Mouse (Mus musculus): ENCODE data around the gene Vps13d. TPM values are rescaled to one million over a fixed set of nuclear protein-coding genes. Genes with fewer than 3 reads are reported as not detected.

The Vps13d gene
- polyA plus RNA-seq, 1 experiment from 2014 or later: 6.1 TPM

GRCm38 (mm10) chr4:145051209-145051969 lies 143.4 kb downstream of the Vps13d start:
- peaks cover 17% of the 10 kb centered on the region for H3K4me1 ChIP-seq (replicated peaks)
- H3K4me3 ChIP-seq: no peak overlapping the region
- peak overlapping the region; percentile 23; the same call in 1 of the 2 replicates for H3K27ac ChIP-seq
- no peaks in the 10 kb centered on the region for H3K9me3 ChIP-seq
- no peak for DNase-seq (ENCODE audit: low spot score)
- WGBS: 64% methylated on average over 4 of the region's 4 CpGs
- no peaks in the 10 kb centered on the region for H3K27me3 ChIP-seq (ENCODE audit: insufficient read depth, poor library complexity, severe bottlenecking)
- peaks cover 42% of the 10 kb centered on the region for H3K36me3 ChIP-seq

DNA sequence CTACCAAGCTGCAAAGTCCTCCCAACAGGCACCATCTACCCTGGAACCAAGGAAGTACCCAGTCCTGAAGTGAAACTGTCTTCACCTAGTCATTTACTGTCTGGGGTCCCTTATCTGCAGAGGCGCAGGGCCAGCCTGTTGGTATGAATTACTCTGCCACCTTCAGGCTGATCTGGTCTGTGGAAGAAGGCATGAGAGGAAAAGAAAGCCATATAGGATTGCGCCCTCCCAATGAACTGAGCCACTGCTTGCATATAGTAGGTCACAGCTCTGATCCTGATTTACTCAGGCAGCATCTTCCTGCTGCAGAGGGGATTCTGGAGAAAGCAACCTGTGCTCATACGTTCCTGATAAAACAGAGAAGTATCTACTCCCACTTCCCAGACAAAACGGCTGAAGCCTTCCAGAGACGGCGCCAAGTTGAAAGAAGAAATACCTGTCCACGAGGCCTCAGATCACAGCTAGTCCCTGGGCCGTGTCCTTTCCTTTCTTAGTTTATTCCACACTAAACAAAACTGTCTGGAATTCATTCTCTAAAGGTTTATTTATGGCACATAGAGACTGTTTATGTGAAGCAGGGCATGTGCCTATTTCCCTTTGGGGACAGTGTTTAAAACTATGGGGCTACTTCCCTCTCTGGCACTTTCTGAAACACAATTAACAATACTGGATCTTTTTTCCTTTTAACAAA lies 144.1 kb downstream of the Vps13d start:
- H3K27ac ChIP-seq: no peak overlapping the region
- DNase-seq (ENCODE audit: low spot score): no peak

DNA sequence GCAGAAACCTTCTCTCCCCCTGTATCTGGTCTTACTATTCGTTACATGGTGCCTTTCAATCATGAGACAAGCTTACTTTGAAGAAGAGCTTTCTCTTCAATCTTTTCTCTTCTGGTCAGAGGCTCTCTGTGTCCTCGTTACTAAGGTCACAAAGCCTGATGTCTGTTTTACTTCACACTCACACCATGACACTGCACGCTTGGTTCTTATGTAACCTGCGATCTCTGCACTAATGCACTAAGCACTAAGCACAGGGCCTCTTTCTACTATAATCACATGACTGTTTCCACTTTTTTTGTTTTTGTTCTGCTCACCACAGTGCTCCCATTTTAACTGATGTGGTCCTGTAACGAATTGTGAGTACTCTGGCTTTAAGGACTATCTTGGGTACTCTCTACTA lies 146.8 kb downstream of the Vps13d start:
- peaks cover 13% of the 10 kb centered on the region; the same call in 1 of the 2 replicates for H3K4me1 ChIP-seq (replicated peaks)
- WGBS: 89% methylated on average over 5 of the region's 5 CpGs
- H3K36me3 ChIP-seq: peaks cover 48% of the 10 kb centered on the region
- H3K4me3 ChIP-seq: no peak overlapping the region
- H3K27me3 ChIP-seq (ENCODE audit: insufficient read depth, poor library complexity, severe bottlenecking): no peaks in the 10 kb centered on the region
- H3K27ac ChIP-seq: no peak overlapping the region
- DNase-seq (ENCODE audit: low spot score): no peak
- no peaks in the 10 kb centered on the region for H3K9me3 ChIP-seq

More for the DNA sequence above, 144.1 kb downstream of the Vps13d start:
- Histone ChIP-seq H3K4me1 (replicated peaks) (peaks cover 17% of the 10 kb centered on the region), H3K27me3 (ENCODE audit: insufficient read depth, poor library complexity, severe bottlenecking) (no peaks in the 10 kb centered on the region), H3K4me3 (no peak overlapping the region), H3K9me3 (no peaks in the 10 kb centered on the region), H3K36me3 (peaks cover 41% of the 10 kb centered on the region)
- 71% methylated on average over 8 of the region's 8 CpGs for WGBS

DNA sequence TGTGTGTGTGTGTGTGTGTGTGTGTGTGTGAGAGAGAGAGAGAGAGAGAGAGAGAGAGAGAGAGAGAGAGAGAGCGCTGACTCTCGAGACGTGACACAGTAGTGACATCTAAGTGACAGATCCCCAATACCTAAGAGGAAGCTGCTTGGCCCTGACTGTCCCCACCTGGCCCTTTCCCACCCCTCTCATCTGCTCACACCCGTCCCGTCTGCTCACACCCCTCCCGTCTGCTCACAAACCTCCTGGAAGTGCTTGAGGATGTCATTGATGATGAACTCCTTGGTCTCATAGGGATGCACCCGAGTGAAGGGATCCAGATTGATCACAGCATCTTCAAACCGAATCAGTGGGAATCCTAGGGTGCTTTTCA lies 148.8 kb downstream of the Vps13d start:
- Histone ChIP-seq H3K4me3 (no peak overlapping the region), H3K27ac (no peak overlapping the region), H3K27me3 (ENCODE audit: insufficient read depth, poor library complexity, severe bottlenecking) (no peaks in the 10 kb centered on the region), H3K9me3 (no peaks in the 10 kb centered on the region), H3K36me3 (peaks cover 55% of the 10 kb centered on the region), H3K4me1 (replicated peaks) (peaks cover 5% of the 10 kb centered on the region; the same call in 1 of the 2 replicates)
- WGBS: 88% methylated on average over 7 of the region's 8 CpGs
- no peak for DNase-seq (ENCODE audit: low spot score)

DNA sequence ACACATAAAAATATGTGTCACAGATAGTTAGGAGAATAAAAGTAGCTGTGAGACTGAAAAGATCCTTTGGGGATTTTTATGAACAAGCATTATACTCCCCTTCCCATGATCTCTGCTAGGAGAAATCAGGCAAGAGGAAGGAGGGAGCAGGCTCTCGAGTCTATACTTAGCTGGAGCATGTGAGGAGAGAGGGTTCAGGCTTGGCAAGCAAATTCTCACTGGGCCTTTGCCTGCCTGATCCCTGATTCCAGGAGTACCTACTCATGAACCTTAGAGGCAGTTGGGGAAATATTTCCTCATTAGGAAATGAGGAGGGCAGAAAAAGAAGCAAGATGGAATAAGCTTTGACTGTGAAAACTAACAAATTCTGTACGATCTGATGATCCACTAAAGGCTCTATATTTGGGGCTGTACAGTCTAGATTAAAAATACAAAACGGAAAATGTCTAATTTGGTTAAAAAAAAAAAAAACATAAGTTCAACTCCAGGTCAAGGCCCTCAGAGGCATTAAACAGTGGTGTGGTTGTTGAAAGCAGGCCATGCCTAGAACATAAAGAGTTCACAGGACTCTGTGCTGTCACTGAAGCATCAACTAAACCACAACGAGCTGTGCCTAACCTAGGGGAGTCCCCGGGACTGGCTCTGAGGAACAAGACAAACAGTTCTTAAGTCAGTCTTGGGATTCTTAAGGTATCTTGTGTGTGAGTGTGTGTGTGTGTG lies 149.3 kb downstream of the Vps13d start:
- whole genome bisulfite sequencing: 89% methylated on average over 5 of the region's 5 CpGs
- Histone ChIP-seq H3K9me3 (no peaks in the 10 kb centered on the region), H3K4me1 (replicated peaks) (peaks cover 2% of the 10 kb centered on the region; the same call in 1 of the 2 replicates)

GRCm38 (mm10) chr4:145041223-145041870 lies 153.5 kb downstream of the Vps13d start:
- Histone ChIP-seq H3K9me3 (no peaks in the 10 kb centered on the region), H3K4me3 (no peak overlapping the region), H3K27me3 (ENCODE audit: insufficient read depth, poor library complexity, severe bottlenecking) (no peaks in the 10 kb centered on the region), H3K36me3 (peaks cover 62% of the 10 kb centered on the region), H3K4me1 (replicated peaks) (no peaks in the 10 kb centered on the region), H3K27ac (no peak overlapping the region)
- 87% methylated on average over 6 of the region's 6 CpGs for WGBS
- no peak for DNase-seq (ENCODE audit: low spot score)

More for the DNA sequence above, 149.3 kb downstream of the Vps13d start:
- no peak overlapping the region for H3K27ac ChIP-seq
- peaks cover 55% of the 10 kb centered on the region for H3K36me3 ChIP-seq
- H3K27me3 ChIP-seq (ENCODE audit: insufficient read depth, poor library complexity, severe bottlenecking): no peaks in the 10 kb centered on the region
- no peak overlapping the region for H3K4me3 ChIP-seq
- no peak for DNase-seq (ENCODE audit: low spot score)

DNA sequence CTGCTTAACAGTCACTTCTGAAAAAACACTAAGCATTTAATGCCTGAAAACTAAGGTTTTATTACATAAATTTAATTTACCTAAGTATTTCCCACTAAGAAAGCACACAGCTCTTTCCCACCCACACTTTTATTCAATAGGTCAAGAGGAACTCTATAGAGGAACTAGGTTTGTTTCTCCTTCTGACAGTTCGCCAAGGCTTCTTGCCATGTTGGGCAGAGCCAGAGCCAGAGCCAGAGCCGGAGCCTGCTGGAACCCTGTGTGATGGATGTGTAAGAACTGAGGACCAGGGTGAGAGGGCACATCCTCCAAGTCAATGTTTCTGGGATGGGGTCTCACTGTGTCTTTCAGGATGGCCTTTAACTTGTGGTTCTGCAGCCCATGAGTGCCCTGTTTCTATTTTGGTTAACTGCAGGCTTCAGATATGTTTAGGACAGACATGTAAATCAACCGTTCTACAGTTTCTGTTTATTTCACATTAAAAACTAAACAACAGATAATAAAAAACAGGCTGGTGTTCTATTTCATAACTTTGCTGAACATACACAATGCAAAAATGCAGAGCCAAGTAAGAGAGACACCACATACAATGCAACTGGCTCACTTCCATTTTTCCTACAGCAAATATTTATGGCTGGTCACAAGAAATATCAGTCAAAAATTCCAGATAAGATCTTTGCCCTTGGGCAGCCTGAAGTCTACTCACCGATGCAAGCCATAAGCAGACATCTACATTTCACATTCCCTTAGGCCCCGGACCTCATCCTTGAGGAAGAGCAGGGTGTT lies 157.0 kb downstream of the Vps13d start:
- Histone ChIP-seq H3K4me3 (no peak overlapping the region), H3K36me3 (peaks cover 34% of the 10 kb centered on the region), H3K4me1 (replicated peaks) (peaks cover 20% of the 10 kb centered on the region), H3K27ac (no peak overlapping the region), H3K9me3 (no peaks in the 10 kb centered on the region), H3K27me3 (ENCODE audit: insufficient read depth, poor library complexity, severe bottlenecking) (no peaks in the 10 kb centered on the region)
- no peak for DNase-seq (ENCODE audit: low spot score)
- WGBS: 91% methylated on average over 5 of the region's 5 CpGs

- Histone ChIP-seq H3K27ac (no peak overlapping the region), H3K4me1 (replicated peaks) (peaks cover 24% of the 10 kb centered on the region), H3K4me3 (no peak overlapping the region), H3K9me3 (no peaks in the 10 kb centered on the region), H3K36me3 (peaks cover 26% of the 10 kb centered on the region), H3K27me3 (ENCODE audit: insufficient read depth, poor library complexity, severe bottlenecking) (no peaks in the 10 kb centered on the region)
- DNase-seq (ENCODE audit: low spot score): no peak
- 72% methylated on average over 3 of the region's 3 CpGs for WGBS
These were observed 157.8 kb downstream of the Vps13d start for GRCm38 (mm10) chr4:145037006-145037405.

GRCm38 (mm10) chr4:145035450-145035849 lies 159.4 kb downstream of the Vps13d start:
- no peaks in the 10 kb centered on the region for H3K27me3 ChIP-seq (ENCODE audit: insufficient read depth, poor library complexity, severe bottlenecking)
- H3K4me1 ChIP-seq (replicated peaks): peaks cover 24% of the 10 kb centered on the region
- WGBS: 85% methylated on average over 3 of the region's 3 CpGs
- no peak overlapping the region for H3K4me3 ChIP-seq
- no peaks in the 10 kb centered on the region for H3K9me3 ChIP-seq
- H3K36me3 ChIP-seq: peaks cover 17% of the 10 kb centered on the region
- no peak overlapping the region for H3K27ac ChIP-seq
- DNase-seq (ENCODE audit: low spot score): no peak

DNA sequence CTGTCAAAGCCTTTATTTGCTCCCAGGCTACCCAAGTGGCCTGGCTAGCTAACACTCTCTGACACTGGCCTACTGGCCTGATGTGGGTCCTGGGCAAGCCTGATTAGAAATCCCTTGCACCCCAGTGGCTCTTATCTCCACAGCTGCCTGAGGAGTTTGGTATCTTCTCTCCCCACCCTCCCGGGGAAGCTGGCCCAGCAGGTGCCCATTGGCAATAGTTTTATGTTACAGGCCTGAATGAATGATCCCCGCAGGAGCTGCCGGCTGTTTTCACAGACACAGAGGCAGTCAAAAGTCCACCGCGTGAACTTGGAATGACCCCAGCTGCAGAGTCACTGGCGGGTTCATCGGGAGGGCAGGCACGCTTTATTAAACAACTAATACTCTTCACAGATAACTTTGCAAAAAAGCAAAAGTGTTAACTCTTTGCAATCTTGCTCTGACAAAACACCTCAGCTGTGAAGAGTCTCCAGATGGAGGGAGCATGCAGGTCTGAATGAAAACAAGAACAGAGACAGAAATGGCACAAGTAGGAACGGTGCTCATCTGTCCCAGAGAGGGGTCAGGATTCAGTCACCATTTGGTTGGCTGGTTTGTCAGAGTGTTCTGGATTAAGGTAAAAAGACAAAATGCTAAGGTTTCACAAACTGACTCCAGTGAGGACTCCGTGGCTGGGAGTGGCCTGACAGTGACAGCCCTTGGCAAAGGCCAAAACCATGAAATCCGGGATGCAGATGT lies 160.1 kb downstream of the Vps13d start:
- Histone ChIP-seq H3K27me3 (ENCODE audit: insufficient read depth, poor library complexity, severe bottlenecking) (no peaks in the 10 kb centered on the region), H3K4me3 (no peak overlapping the region), H3K4me1 (replicated peaks) (peaks cover 24% of the 10 kb centered on the region), H3K9me3 (no peaks in the 10 kb centered on the region), H3K36me3 (peaks cover 17% of the 10 kb centered on the region), H3K27ac (no peak overlapping the region)
- DNase-seq (ENCODE audit: low spot score): peak; percentile 47
- 20% methylated on average over 11 of the region's 11 CpGs for WGBS

DNA sequence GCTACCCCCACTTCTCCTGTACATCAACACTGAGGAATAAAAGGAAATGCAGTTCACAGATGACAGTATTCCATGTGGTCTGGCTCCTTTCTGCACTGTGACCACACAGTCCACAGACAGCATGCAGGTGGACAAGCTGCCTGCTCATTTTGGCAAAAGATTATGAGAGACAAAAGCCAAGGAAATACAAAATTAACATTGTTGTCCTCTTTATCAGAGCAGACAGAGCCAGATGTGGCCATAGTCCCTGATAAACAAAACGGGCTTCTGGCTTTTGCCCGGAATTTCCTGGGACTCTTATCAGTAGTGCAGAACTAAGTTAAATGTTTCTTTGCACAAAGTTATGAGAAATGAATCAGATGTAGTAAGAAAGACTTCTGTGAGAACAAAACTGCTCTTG lies 161.4 kb downstream of the Vps13d start:
- H3K27ac ChIP-seq: no peak overlapping the region
- no peaks in the 10 kb centered on the region for H3K9me3 ChIP-seq
- peaks cover 16% of the 10 kb centered on the region for H3K36me3 ChIP-seq
- DNase-seq (ENCODE audit: low spot score): no peak
- H3K27me3 ChIP-seq (ENCODE audit: insufficient read depth, poor library complexity, severe bottlenecking): no peaks in the 10 kb centered on the region
- peaks cover 26% of the 10 kb centered on the region for H3K4me1 ChIP-seq (replicated peaks)
- 84% methylated on average over 2 of the region's 2 CpGs for WGBS
- H3K4me3 ChIP-seq: no peak overlapping the region

Measured in hindbrain, embryonic 10.5 days (tissue).